Mouse (Mus musculus) myocyte (in vitro differentiated cells): ENCODE measurements around the gene Ctdspl2. TPM values are rescaled to one million over a fixed set of nuclear protein-coding genes. Genes with fewer than 3 reads are reported as not detected.
A peak's percentile ranks its signal among the peaks of the same experiment; 100 is the strongest.
"Not testable (repeated sequence)": the region's sequence is repeated elsewhere in the genome, so short reads cannot be mapped to it uniquely, and the experiment has no call there.

ENCODE experiments used
- H3K27me3 ChIP-seq: one replicate; pipeline ENCODE4 v1.6.1; 2011; ENCODE audit not compliant: control insufficient read depth, insufficient read depth, insufficient read length
- H3K36me3 ChIP-seq: one replicate; pipeline ENCODE4 v1.6.1; 2011; ENCODE audit not compliant: control insufficient read depth, insufficient read depth
- H3K4me2 ChIP-seq: one replicate; pipeline ENCODE4 v1.6.1; 2011; ENCODE audit warnings: low read depth, control low read depth
- H3K4me3 ChIP-seq: one replicate; pipeline ENCODE4 v1.5.1; 2011; ENCODE audit warnings: mild to moderate bottlenecking, control low read depth, moderate library complexity
- H3K79me2 ChIP-seq: one replicate; pipeline ENCODE4 v1.6.1; 2011; ENCODE audit not compliant: control insufficient read depth, insufficient read depth
- H3ac ChIP-seq: one replicate; pipeline ENCODE4 v1.6.1; 2011; ENCODE audit not compliant: control insufficient read depth, insufficient read length
- CEBPB ChIP-seq: IDR thresholded peaks from 2 replicates; pipeline ENCODE4 v1.6.1; 2011; ENCODE audit warnings: mild to moderate bottlenecking, moderate library complexity; ENCODE audit not compliant: poor library complexity, insufficient read depth, severe bottlenecking
- E2F4 ChIP-seq: IDR thresholded peaks from one replicate; pipeline ENCODE4 v1.6.1; 2011; ENCODE audit warnings: mild to moderate bottlenecking, control low read depth, moderate library complexity; ENCODE audit not compliant: insufficient read depth
- MAX ChIP-seq: IDR thresholded peaks from one replicate; pipeline ENCODE4 v1.6.1; 2011; ENCODE audit warnings: low read depth, mild to moderate bottlenecking, control low read depth
- MYOD1 ChIP-seq, 3 experiments: IDR thresholded peaks; one replicate each; pipeline ENCODE4 v1.6.1; 2011; ENCODE audit warnings: control low read depth in 2 of 3, low read depth in 2 of 3, mild to moderate bottlenecking in 2 of 3, moderate library complexity in 1 of 3; ENCODE audit not compliant: insufficient read length in 2 of 3, control insufficient read depth in 1 of 3
- MYOG ChIP-seq, 3 experiments: IDR thresholded peaks; one replicate each; pipeline ENCODE4 v1.6.1; 2011; ENCODE audit warnings: control low read depth in 2 of 3, low read depth in 2 of 3, mild to moderate bottlenecking in 2 of 3; ENCODE audit not compliant: insufficient read length in 2 of 3, control insufficient read depth in 1 of 3, insufficient read depth in 1 of 3
- POLR2A ChIP-seq: IDR thresholded peaks from one replicate; pipeline ENCODE4 v1.6.1; 2011; ENCODE audit warnings: low read depth, mild to moderate bottlenecking, control low read depth, moderate library complexity; ENCODE audit not compliant: insufficient read length
- POLR2AphosphoS2 ChIP-seq: IDR thresholded peaks from one replicate; pipeline ENCODE4 v1.6.1; 2011; ENCODE audit warnings: low read depth, control low read depth; ENCODE audit not compliant: insufficient read length
- REST ChIP-seq: IDR thresholded peaks from one replicate; pipeline ENCODE4 v1.6.1; 2011; ENCODE audit warnings: mild to moderate bottlenecking, control low read depth, moderate library complexity; ENCODE audit not compliant: insufficient read depth, insufficient read length
- SRF ChIP-seq: IDR thresholded peaks from one replicate; pipeline ENCODE4 v1.6.1; 2011; ENCODE audit warnings: low read depth; ENCODE audit not compliant: control insufficient read depth, insufficient read length
- TCF12 ChIP-seq: IDR thresholded peaks from one replicate; pipeline ENCODE4 v1.6.1; 2011; ENCODE audit warnings: mild to moderate bottlenecking, control low read depth; ENCODE audit not compliant: poor library complexity, insufficient read depth, severe bottlenecking
- TCF3 ChIP-seq: IDR thresholded peaks from one replicate; pipeline ENCODE4 v1.6.1; 2011; ENCODE audit warnings: low read depth, control low read depth; ENCODE audit not compliant: insufficient read length
- USF1 ChIP-seq: IDR thresholded peaks from one replicate; pipeline ENCODE4 v1.6.1; 2011; ENCODE audit warnings: low read depth, mild to moderate bottlenecking, control low read depth, moderate library complexity
- polyA plus RNA-seq: library from polyadenylated mRNA; unstranded; fragments of >200 nt; fragmentation: generic; extraction: Trizol; gene quantifications from one replicate; pipeline ENCODE4 v1.2.1, GENCODE M21; 2012; ENCODE audit warnings: missing spikeins

Gene Ctdspl2
- polyA plus RNA-seq, 1 experiment: 3.7 TPM

DNA sequence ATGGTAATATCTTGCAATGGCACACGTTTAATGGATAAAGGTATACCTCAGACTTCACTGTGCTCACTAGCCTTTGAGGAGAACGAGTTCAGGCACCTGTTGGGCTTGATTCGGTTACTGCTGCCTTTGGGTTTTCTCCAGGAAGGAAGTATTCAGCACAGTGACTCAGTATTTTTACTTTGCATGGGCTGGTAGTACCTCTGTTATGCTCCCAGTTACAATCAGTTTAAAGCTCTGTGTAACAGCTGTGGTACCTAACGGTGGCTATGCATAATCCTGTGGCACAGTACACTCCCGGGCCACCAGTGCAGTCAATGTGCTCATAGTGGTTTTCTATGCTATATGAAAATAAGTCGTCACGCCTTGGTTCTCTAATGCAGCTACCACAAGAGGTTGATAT lies 55.6 kb downstream of the Ctdspl2 start:
- H3K27me3 ChIP-seq: no peaks in the 10 kb centered on the region
- no peaks in the 10 kb centered on the region for H3K79me2 ChIP-seq
- no peak for TF ChIP-seq MYOD1 (IDR thresholded peaks at IDR 0.05; ENCODE audit: control insufficient read depth in 1 of 3, insufficient read length in 2 of 3, low read depth in 2 of 3)
- TF ChIP-seq POLR2A: no peak
- no peak for TF ChIP-seq SRF
- TF ChIP-seq POLR2AphosphoS2: no peak
- TF ChIP-seq REST: no peak
- TF ChIP-seq MAX: no peak
- no peak for TF ChIP-seq E2F4
- TF ChIP-seq USF1: no peak
- no peak for TF ChIP-seq MYOG (IDR thresholded peaks at IDR 0.05; ENCODE audit: control insufficient read depth in 1 of 3, insufficient read depth in 1 of 3, insufficient read length in 2 of 3, low read depth in 2 of 3)
- TF ChIP-seq CEBPB: no peak
- TF ChIP-seq TCF12: no peak
- H3ac ChIP-seq: no peak overlapping the region
- H3K36me3 ChIP-seq: peaks cover 25% of the 10 kb centered on the region
- no peak overlapping the region for H3K4me2 ChIP-seq
- H3K4me3 ChIP-seq: no peak overlapping the region

DNA sequence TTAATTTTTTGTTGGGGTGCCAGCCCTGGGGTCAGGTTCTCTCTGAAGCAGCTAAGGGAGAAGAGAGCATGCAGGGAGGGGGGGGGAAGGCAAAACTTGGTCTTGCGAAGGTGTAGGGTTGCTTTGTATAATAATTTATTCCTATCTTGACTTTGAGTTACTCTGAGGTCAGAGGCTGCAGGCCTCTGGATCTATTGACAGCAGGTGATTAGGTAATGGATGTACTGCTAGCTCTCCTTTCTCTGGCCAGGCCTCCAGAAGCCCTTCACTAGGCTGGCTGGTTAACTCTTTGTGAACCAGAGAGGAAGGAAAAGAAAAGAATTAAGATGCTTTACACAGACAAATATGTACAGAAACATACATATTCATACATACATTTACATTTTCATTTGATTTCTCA lies 62.9 kb downstream of the Ctdspl2 start:
- Histone ChIP-seq H3K4me2 (no peak overlapping the region), H3K79me2 (no peaks in the 10 kb centered on the region), H3K27me3 (no peaks in the 10 kb centered on the region), H3K36me3 (no peaks in the 10 kb centered on the region), H3ac (no peak overlapping the region), H3K4me3 (no peak overlapping the region)
- TF ChIP-seq TCF3: no peak
- TF ChIP-seq E2F4: no peak
- TF ChIP-seq REST: no peak
- no peak for TF ChIP-seq SRF
- no peak for TF ChIP-seq MAX
- TF ChIP-seq MYOG (IDR thresholded peaks at IDR 0.05; ENCODE audit: control insufficient read depth in 1 of 3, insufficient read depth in 1 of 3, insufficient read length in 2 of 3, low read depth in 2 of 3): no peak
- no peak for TF ChIP-seq USF1
- TF ChIP-seq CEBPB: no peak
- TF ChIP-seq TCF12: no peak
- TF ChIP-seq MYOD1 (IDR thresholded peaks at IDR 0.05; ENCODE audit: control insufficient read depth in 1 of 3, insufficient read length in 2 of 3, low read depth in 2 of 3): no peak
- TF ChIP-seq POLR2A: no peak
- TF ChIP-seq POLR2AphosphoS2: no peak

DNA sequence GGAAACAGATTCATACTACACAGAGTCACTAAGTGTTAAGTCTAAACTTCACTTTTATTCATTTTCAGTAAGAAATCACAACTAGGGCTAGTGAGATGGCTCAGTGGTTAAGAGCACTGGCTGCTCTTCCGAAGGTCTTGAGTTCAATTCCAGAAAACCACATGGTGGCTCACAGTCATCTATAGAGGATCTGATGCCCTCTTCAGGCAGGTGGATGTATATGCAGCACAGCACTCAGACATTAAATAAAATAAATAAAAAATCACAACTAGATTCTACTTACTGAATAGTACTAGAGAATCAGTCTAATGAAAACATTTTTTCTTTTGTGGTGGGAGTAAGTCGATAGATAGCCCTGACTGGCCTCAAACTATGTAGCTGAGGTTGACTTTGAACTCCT lies 66.5 kb downstream of the Ctdspl2 start:
- no peaks in the 10 kb centered on the region for H3K36me3 ChIP-seq
- H3ac ChIP-seq: no peak overlapping the region
- no peak for TF ChIP-seq POLR2A
- no peak for TF ChIP-seq POLR2AphosphoS2
- no peak for TF ChIP-seq SRF
- no peak for TF ChIP-seq E2F4
- TF ChIP-seq MAX: no peak
- TF ChIP-seq MYOG (IDR thresholded peaks at IDR 0.05; ENCODE audit: control insufficient read depth in 1 of 3, insufficient read depth in 1 of 3, insufficient read length in 2 of 3, low read depth in 2 of 3): no peak
- no peak for TF ChIP-seq CEBPB
- no peak for TF ChIP-seq TCF3
- H3K4me3 ChIP-seq: no peak overlapping the region
- no peak overlapping the region for H3K4me2 ChIP-seq
- no peaks in the 10 kb centered on the region for H3K79me2 ChIP-seq
- H3K27me3 ChIP-seq: no peaks in the 10 kb centered on the region

DNA sequence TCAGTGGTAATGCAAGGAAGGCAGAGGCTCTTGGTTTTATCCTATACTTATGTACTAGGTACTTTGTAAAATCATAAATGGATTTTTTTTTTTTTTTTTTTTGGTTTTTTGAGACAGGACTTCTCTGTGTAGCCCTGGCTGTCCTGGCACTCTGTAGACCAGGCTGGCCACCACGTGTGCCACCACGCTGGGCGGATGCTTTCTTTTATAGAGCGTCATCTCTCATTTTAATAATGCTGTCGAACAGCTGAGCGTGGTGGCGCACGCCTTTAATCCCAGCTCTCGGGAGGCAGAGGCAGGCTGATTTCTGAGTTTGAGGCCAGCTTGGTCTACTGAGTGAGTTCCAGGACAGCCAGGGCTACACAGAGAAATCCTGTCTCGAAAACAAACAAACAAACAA lies 71.3 kb downstream of the Ctdspl2 start:
- H3K27me3 ChIP-seq, H3K36me3 ChIP-seq: not testable (repeated sequence)
- Histone ChIP-seq H3ac (peak overlapping the region; percentile 82), H3K79me2 (peaks cover 24% of the 10 kb centered on the region), H3K4me2 (peak overlapping the region; percentile 81), H3K4me3 (peak overlapping the region; percentile 56)

DNA sequence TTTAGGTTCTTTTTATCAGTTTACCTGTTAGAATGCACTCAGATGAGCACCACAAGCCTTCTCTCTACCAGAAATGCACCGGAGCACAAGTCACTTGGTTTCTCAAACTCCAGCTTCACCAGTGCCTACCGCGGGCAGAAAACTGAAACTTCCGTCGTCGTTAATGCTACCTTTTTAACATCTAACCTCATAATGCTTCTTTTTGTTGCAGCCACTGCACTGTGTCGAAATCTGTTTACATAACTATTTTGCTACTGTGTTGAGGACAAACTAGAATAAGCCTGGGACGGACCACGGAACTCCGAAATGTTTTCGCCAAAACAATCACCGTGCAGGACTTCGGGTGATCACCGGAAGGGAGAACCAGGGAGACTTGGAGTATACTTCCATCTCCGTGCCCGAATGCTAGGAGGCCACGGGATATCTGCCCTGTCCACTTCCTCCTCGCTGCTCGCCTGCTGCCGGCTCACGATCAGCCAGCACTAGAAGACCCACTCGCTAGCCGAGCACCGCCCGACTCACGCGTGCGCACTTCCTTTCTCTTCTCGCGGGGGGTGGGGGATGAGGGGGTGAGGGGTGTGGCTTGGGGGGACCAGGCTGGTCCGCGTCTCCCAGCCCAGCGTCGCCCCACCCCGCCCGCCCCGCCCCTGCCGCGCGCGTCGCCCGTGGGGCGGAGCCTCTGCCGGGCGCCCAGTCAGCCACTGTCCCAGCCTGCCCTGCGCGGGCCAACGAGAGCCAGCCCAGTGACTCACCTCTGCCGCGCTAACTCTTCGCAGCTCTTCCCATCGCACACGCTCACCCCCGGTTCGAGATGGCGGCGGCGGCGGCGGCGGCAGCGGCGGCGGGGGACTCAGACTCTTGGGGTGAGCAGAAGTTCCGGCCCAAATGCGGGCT lies 72.3 kb downstream of the Ctdspl2 start, which contains the start of gene Eif3j1:
TSS of gene Eif3j1 (plus strand) at position 685 of the 894 bp plus-strand sequence.
- Histone ChIP-seq H3K27me3 (no peaks in the 10 kb centered on the region), H3ac (peak within 1 kb of the TSS; percentile 82), H3K4me2 (peak within 1 kb of the TSS; percentile 81), H3K79me2 (peaks cover 34% of the 10 kb centered on the region), H3K36me3 (peaks cover 9% of the 10 kb centered on the region), H3K4me3 (peak within 1 kb of the TSS; percentile 56)
- no peak for TF ChIP-seq E2F4
- no peak for TF ChIP-seq TCF3
- TF ChIP-seq CEBPB: no peak
- TF ChIP-seq REST: peak; percentile 15
- TF ChIP-seq SRF: no peak
- no peak for TF ChIP-seq MYOD1 (IDR thresholded peaks at IDR 0.05; ENCODE audit: control insufficient read depth in 1 of 3, insufficient read length in 2 of 3, low read depth in 2 of 3)
- peak; percentile 92 for TF ChIP-seq POLR2A
- no peak for TF ChIP-seq USF1
- no peak for TF ChIP-seq MYOG (IDR thresholded peaks at IDR 0.05; ENCODE audit: control insufficient read depth in 1 of 3, insufficient read depth in 1 of 3, insufficient read length in 2 of 3, low read depth in 2 of 3)
- peak; percentile 99 for TF ChIP-seq POLR2AphosphoS2
- TF ChIP-seq TCF12: no peak
- no peak for TF ChIP-seq MAX
